Mouse (Mus musculus) R1 (cell line): ENCODE measurements at regions not wholly inside any gene's neighbourhood (a gene's known extent, or its start where the extent isn't known, plus 50 kb on each side); places are given as distances from the start of the nearest gene placed in this dataset.

Source experiments
- DNase-seq: peaks from one replicate; pipeline ENCODE4 v3.0.0-alpha.2; 2018; ENCODE audit warnings: low read depth, low spot score

DNA sequence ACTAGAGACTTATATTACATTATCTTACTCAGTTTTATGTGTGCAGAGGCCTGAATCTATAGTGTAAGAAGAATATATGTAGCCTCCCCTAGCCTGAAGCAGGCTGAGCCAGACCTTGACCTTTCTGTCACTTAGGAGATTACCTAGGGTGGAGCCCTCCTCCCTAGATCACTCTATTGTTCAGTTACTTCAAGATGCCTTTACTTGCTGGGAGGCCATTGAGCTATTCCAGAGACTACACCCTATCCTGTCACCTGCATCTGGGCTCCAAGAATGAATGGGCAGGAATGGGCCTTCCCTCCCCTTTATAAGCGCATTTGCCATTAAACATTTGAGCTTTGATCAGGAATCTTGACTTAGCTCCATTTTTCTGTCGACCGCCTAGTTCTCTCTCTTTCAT is 846.9 kb upstream of the Gcfc2 start:
- peak; percentile 90 for DNase-seq
